8 mouse cellular contexts compared by ENCODE assay signal in genomic region chr5:114979250-114980121, GRCm38 (mm10). TPM values are rescaled to one million over a fixed set of nuclear protein-coding genes. Genes with fewer than 3 reads are reported as not detected.
A peak's percentile ranks its signal among the peaks of the same experiment; 100 is the strongest.
DNase-seq lines count a peak whose midpoint lies in the region; ATAC-seq lines count a peak whose summit lies in the region.

No protein-coding gene starts in this region.

- no peaks in the 10 kb centered on the region for H3K27me3 ChIP-seq in hindbrain, embryonic 16.5 days (replicated peaks; ENCODE audit: control insufficient read depth, insufficient read depth, low read length)

- 9% methylated on average over 32 of the region's 32 CpGs for WGBS in hindbrain, embryonic 16.5 days

- peak overlapping the region; percentile 17; the same call in 1 of the 2 replicates for H3K27ac ChIP-seq in hindbrain, embryonic 16.5 days (ENCODE audit: low read depth, low read length)

- no peaks in the 10 kb centered on the region for H3K36me3 ChIP-seq in hindbrain, embryonic 16.5 days (ENCODE audit: control insufficient read depth, insufficient read depth, low read length)

- peak; percentile 55 to 74 for DNase-seq in cerebellum, postnatal 4 days (ENCODE audit: low spot score in 2 of 2)
- peak; percentile 73 for DNase-seq in gastrocnemius, adult 18-20 months (ENCODE audit: low spot score)
- DNase-seq in left cerebral cortex, adult 18-20 months (ENCODE audit: low spot score in 2 of 2), result peak; percentile 73 to 83
- peak; percentile 80 to 87 for DNase-seq in lung, postnatal 4 days
- peak; percentile 84 for DNase-seq in retina, postnatal 1 day
- peak; percentile 74 for DNase-seq in thymus, postnatal 4 days

- peak overlapping the region; percentile 52 for H3K9ac ChIP-seq in hindbrain, embryonic 16.5 days (ENCODE audit: low read depth, low read length)

- peak overlapping the region; percentile 92 for H3K4me2 ChIP-seq in hindbrain, embryonic 16.5 days (ENCODE audit: low read length)

- peaks cover 8% of the 10 kb centered on the region for H3K4me1 ChIP-seq in hindbrain, embryonic 16.5 days (ENCODE audit: control insufficient read depth, insufficient read depth, low read depth, low read length)

- ATAC-seq in activated CD4-positive, CD25-positive, alpha-beta regulatory T cell, adult 4 months, result peak; percentile 43
- peak; percentile 80 for ATAC-seq in hindbrain, embryonic 16.5 days

- H3K9me3 ChIP-seq in hindbrain, embryonic 16.5 days (ENCODE audit: control insufficient read depth, low read length), result no peaks in the 10 kb centered on the region

- peak overlapping the region; percentile 42 for H3K4me3 ChIP-seq in hindbrain, embryonic 16.5 days (ENCODE audit: low read length)

RNA-seq across cellular contexts. Expression of gene Hnf1a, which starts 8.6 kb away (rescaled TPM):
- under 1 TPM in 1 of 2 experiments, not detected in 1; 0.13 TPM for polyA plus RNA-seq in activated CD4-positive, CD25-positive, alpha-beta regulatory T cell, adult 4 months (2017; shearing (Covaris generic))
- total RNA-seq in gastrocnemius, adult 18-20 months (2021), result not detected
- not detected in 2 replicates for polyA plus RNA-seq in hindbrain, embryonic 16.5 days (2015; fragmentation: Nextera tagmentation; extraction: Ambion mirVana)
- total RNA-seq in left cerebral cortex, adult 18-20 months (2021), result not detected

RNA-seq across cellular contexts. Expression of gene Sppl3, which starts 31.5 kb away (rescaled TPM):
- 10 to 100 TPM; 12.2 to 13.3 TPM for polyA plus RNA-seq in activated CD4-positive, CD25-positive, alpha-beta regulatory T cell, adult 4 months (2017; shearing (Covaris generic))
- total RNA-seq in gastrocnemius, adult 18-20 months (2021), result 10 to 100 TPM; 17.7 to 20.4 TPM
- 17.3 and 19.1 TPM in 2 replicates for polyA plus RNA-seq in hindbrain, embryonic 16.5 days (2015; fragmentation: Nextera tagmentation; extraction: Ambion mirVana)
- 10 to 100 TPM; 84.8 to 85.4 TPM for total RNA-seq in left cerebral cortex, adult 18-20 months (2021)

RNA-seq across cellular contexts. Expression of gene 2210016L21Rik, which starts 37.5 kb away (rescaled TPM):
- polyA plus RNA-seq in activated CD4-positive, CD25-positive, alpha-beta regulatory T cell, adult 4 months (2017; shearing (Covaris generic)), result 10 to 100 TPM; 38.4 to 39.0 TPM
- total RNA-seq in gastrocnemius, adult 18-20 months (2021), result 10 to 100 TPM; 17.1 to 24.1 TPM
- 125 and 142 TPM in 2 replicates for polyA plus RNA-seq in hindbrain, embryonic 16.5 days (2015; fragmentation: Nextera tagmentation; extraction: Ambion mirVana)
- total RNA-seq in left cerebral cortex, adult 18-20 months (2021), result 100 to 1,000 TPM; 207 to 236 TPM

RNA-seq across cellular contexts. Expression of gene Oasl1, which starts 56.4 kb away (rescaled TPM):
- 1 to 10 TPM; 1.7 to 4.1 TPM for polyA plus RNA-seq in activated CD4-positive, CD25-positive, alpha-beta regulatory T cell, adult 4 months (2017; shearing (Covaris generic))
- under 1 TPM in 1 of 2 experiments, not detected in 1; 0.31 TPM for total RNA-seq in gastrocnemius, adult 18-20 months (2021)
- polyA plus RNA-seq in hindbrain, embryonic 16.5 days (2015; fragmentation: Nextera tagmentation; extraction: Ambion mirVana), result 0.26 and 0.31 TPM in 2 replicates
- total RNA-seq in left cerebral cortex, adult 18-20 months (2021), result under 1 TPM; 0.21 to 0.35 TPM

Comparison
In these comparisons a context has a peak if more than half of its experiments do, and no peak if none do; other contexts are left out.
1. Peak in every context shown above with its lines: DNase-seq, ATAC-seq, H3K4me3 ChIP-seq and H3K27ac ChIP-seq.
2. RNA of gene Sppl3, which starts 31.5 kb away (total RNA-seq): 84.8 to 85.4 TPM in left cerebral cortex, adult 18-20 months; 17.7 to 20.4 TPM in gastrocnemius, adult 18-20 months; every median in the first group is over 4 times any median in the second.
3. RNA of gene 2210016L21Rik, which starts 37.5 kb away (total RNA-seq): 207 to 236 TPM in left cerebral cortex, adult 18-20 months; 17.1 to 24.1 TPM in gastrocnemius, adult 18-20 months; every median in the first group is over 4 times any median in the second.